Mouse (Mus musculus) embryonic fibroblast, embryonic 13.5 days (primary cell): ENCODE measurements around the gene Ddx42.

ENCODE experiments used
- CTCF ChIP-seq: IDR thresholded peaks from 2 replicates; pipeline ENCODE4 v1.5.1; 2011; ENCODE audit warnings: mild to moderate bottlenecking, control low read depth, low read length, moderate library complexity, borderline replicate concordance; ENCODE audit not compliant: insufficient read depth
- POLR2A ChIP-seq: IDR thresholded peaks from 2 replicates; pipeline ENCODE4 v1.6.1; 2011; ENCODE audit warnings: low read depth, mild to moderate bottlenecking, control low read depth, low read length, moderate library complexity

DNA sequence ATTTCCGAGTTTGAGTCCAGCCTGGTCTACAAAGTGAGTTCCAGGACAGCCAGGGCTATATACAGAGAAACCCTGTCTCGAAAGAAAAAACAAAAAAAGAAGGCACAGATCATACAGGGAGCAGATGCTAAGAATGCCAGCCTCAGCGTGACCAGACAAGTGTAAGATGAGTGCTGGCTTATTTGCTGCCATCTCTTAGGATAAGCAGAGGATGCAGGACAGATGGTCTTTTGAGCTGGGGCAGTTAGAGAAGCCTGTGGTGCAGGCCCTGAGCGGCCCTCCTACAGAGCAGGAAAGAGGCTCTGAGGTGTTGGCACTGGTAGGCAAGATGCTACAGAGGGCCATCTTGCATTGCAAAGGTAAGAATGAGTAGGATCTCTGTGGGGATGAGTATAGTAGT is 66.6 kb downstream of the Ddx42 start:
- no peak for TF ChIP-seq POLR2A
- no peak for TF ChIP-seq CTCF
